Mouse (Mus musculus) adrenal gland, adult 2 months (tissue): ENCODE measurements at regions not wholly inside any gene's neighbourhood (a gene's known extent, or its start where the extent isn't known, plus 50 kb on each side); places are given as distances from the start of the nearest gene placed in this dataset.

Experiments used
- DNase-seq: peaks from one replicate; pipeline ENCODE4 v3.0.0; 2021

GRCm38 (mm10) chr10:30132243-30132642 lies 68.1 kb downstream of the Cenpw start:
- DNase-seq, result no peak

- DNase-seq, result no peak
Measured at GRCm38 (mm10) chr10:30110341-30110740, 90.0 kb downstream of the Cenpw start.

GRCm38 (mm10) chr10:30102443-30102842 lies 97.9 kb downstream of the Cenpw start:
- no peak for DNase-seq

GRCm38 (mm10) chr10:30094603-30095002 lies 105.8 kb downstream of the Cenpw start:
- no peak for DNase-seq

GRCm38 (mm10) chr10:30091549-30091948 lies 108.8 kb downstream of the Cenpw start:
- DNase-seq, result no peak

GRCm38 (mm10) chr10:30089406-30089805 lies 111.0 kb downstream of the Cenpw start:
- DNase-seq, result peak; percentile 40

GRCm38 (mm10) chr10:30085059-30085458 lies 115.3 kb downstream of the Cenpw start:
- peak; percentile 65 for DNase-seq

- no peak for DNase-seq
Measured at GRCm38 (mm10) chr10:30066692-30067091, 133.7 kb downstream of the Cenpw start.

GRCm38 (mm10) chr10:30030621-30031020 lies 169.7 kb downstream of the Cenpw start:
- no peak for DNase-seq

GRCm38 (mm10) chr10:30002950-30003636 lies 197.3 kb downstream of the Cenpw start:
- peak; percentile 19 for DNase-seq

GRCm38 (mm10) chr10:30000836-30001235 lies 199.5 kb downstream of the Cenpw start:
- DNase-seq, result no peak

- DNase-seq, result no peak
Measured at GRCm38 (mm10) chr10:29981539-29981938, 218.8 kb downstream of the Cenpw start.
